Mouse (Mus musculus) bone marrow, adult 2 months (tissue): ENCODE data around the gene Snx5. TPM values are rescaled to one million over a fixed set of nuclear protein-coding genes. Genes with fewer than 3 reads are reported as not detected.

Experiments used
- H3K27ac ChIP-seq: fragments of 200-500 bp; 2 replicates; pipeline ENCODE4 v1.5.1; 2012; ENCODE audit warnings: low read depth, mild to moderate bottlenecking, control low read depth, inconsistent platforms, low read length; ENCODE audit not compliant: control insufficient read depth, poor library complexity, insufficient read depth
- H3K4me1 ChIP-seq: fragments of 200-500 bp; 2 replicates; pipeline ENCODE4 v1.6.1; 2011; ENCODE audit warnings: low read length; ENCODE audit not compliant: control insufficient read depth, insufficient read depth
- H3K4me3 ChIP-seq: fragments of 200-500 bp; replicated peaks from 2 replicates; pipeline ENCODE3; 2011; ENCODE audit warnings: mild to moderate bottlenecking, low read depth, low read length, control low read depth; ENCODE audit not compliant: control insufficient read depth
- CTCF ChIP-seq: fragments of 200-500 bp; IDR thresholded peaks from 2 replicates; pipeline ENCODE4 v1.5.1; 2011; ENCODE audit warnings: low read length, control low read depth; ENCODE audit not compliant: control insufficient read depth, insufficient read depth
- POLR2A ChIP-seq: fragments of 200-500 bp; IDR thresholded peaks from 2 replicates; pipeline ENCODE4 v1.6.1; 2011; ENCODE audit warnings: low read depth, mild to moderate bottlenecking, control low read depth, low read length, borderline replicate concordance; ENCODE audit not compliant: control insufficient read depth
- WGBS: fragments of 180-500 bp; shearing (Covaris S2); methylation state at CpG from one replicate; pipeline ENCODE4 v1.1.7; 2018; 5-methylcytosine and 5-hydroxymethylcytosine counted together
- polyA plus RNA-seq: library from polyadenylated mRNA; stranded (reverse); fragments of >200 nt; gene quantifications from 2 replicates; pipeline ENCODE4 v1.2.4, GENCODE M21; 2011; ENCODE audit warnings: low replicate concordance; ENCODE audit not compliant: missing spikeins, insufficient read depth, insufficient read length

Gene Snx5
- polyA plus RNA-seq, 1 experiment = 274 TPM

- TF ChIP-seq CTCF (no peak), POLR2A (no peak)
- 82% methylated on average over 5 of the region's 5 CpGs for WGBS
- no peaks in the 10 kb centered on the region for H3K4me1 ChIP-seq
- no peak overlapping the region for H3K4me3 ChIP-seq
- no peak overlapping the region for H3K27ac ChIP-seq
Measured at GRCm38 (mm10) chr2:144203001-144203400, 67.7 kb downstream of the Snx5 start.

GRCm38 (mm10) chr2:144202567-144202966, 68.1 kb downstream of the Snx5 start:
- Histone ChIP-seq H3K4me3 (no peak overlapping the region), H3K27ac (no peak overlapping the region), H3K4me1 (no peaks in the 10 kb centered on the region)
- WGBS = 70% methylated on average over 3 of the region's 3 CpGs
- no peak for TF ChIP-seq POLR2A
- no peak for TF ChIP-seq CTCF

DNA sequence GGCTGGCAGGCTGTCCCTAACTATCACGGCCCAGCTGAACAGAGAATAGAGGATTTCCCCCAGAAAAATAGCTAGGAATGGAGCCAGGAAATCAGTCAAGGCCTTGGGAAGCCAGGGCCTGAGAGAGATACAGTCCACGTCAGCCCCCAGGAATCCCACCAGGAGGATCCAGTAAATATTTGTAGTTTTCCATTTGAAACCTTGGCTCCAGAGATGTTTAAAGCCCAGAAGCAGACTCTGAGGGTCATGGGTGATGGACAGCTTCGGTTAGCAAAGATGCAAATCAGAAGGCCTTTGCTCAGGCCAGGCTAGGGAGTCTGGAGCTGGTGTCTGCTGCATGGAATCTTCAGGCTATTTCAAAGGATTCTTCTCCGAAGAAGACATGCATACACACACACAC, 68.6 kb downstream of the Snx5 start:
- WGBS = 78% methylated on average over 4 of the region's 4 CpGs
- no peak for TF ChIP-seq CTCF
- no peak for TF ChIP-seq POLR2A
- Histone ChIP-seq H3K4me3 (no peak overlapping the region), H3K4me1 (no peaks in the 10 kb centered on the region), H3K27ac (no peak overlapping the region)

Other genes with a start within 250 kb of the Snx5 start
- gene Banf2, start 237.8 kb downstream of the Snx5 start, polyA plus RNA-seq = not detected in 2 replicates
- gene Mgme1, start 243 bp downstream of the Snx5 start, polyA plus RNA-seq = 3.1 and 5.5 TPM in 2 replicates
- 0.97 TPM in 1 of 2 replicates, not detected in the other for gene Ovol2, start 61.2 kb upstream of the Snx5 start, polyA plus RNA-seq
- 17.5 and 20.0 TPM in 2 replicates for gene Kat14, start 98.1 kb upstream of the Snx5 start, polyA plus RNA-seq
- gene Pet117, start 98.1 kb upstream of the Snx5 start, polyA plus RNA-seq = 1.7 TPM in 1 of 2 replicates, not detected in the other